Mouse (Mus musculus) embryonic facial prominence, embryonic 13.5 days (tissue): ENCODE data around the gene Acacb. TPM values are rescaled to one million over a fixed set of nuclear protein-coding genes. Genes with fewer than 3 reads are reported as not detected.
A peak's percentile ranks its signal among the peaks of the same experiment; 100 is the strongest.

Source experiments
- ATAC-seq: fragments of 200-750 bp; cut with Nextera tagmentation; 2 replicates; pipeline ENCODE4 v1.8.0; 2017; ENCODE audit warnings: low read depth; ENCODE audit not compliant: insufficient number of reproducible peaks, insufficient read depth, low FRiP score, low TSS enrichment
- H3K27ac ChIP-seq: fragments of 300-500 bp; sonication (generic); 2 replicates; pipeline ENCODE4 v1.5.1; 2015; ENCODE audit warnings: moderate library complexity, mild to moderate bottlenecking, inconsistent platforms
- H3K27me3 ChIP-seq: fragments of 300-500 bp; sonication (generic); 2 replicates; pipeline ENCODE4 v1.6.1; 2015; ENCODE audit warnings: mild to moderate bottlenecking, inconsistent platforms
- H3K36me3 ChIP-seq: fragments of 300-500 bp; sonication (generic); 2 replicates; pipeline ENCODE4 v1.6.1; 2015; ENCODE audit warnings: mild to moderate bottlenecking, inconsistent platforms
- H3K4me1 ChIP-seq: fragments of 300-500 bp; sonication (generic); 2 replicates; pipeline ENCODE4 v1.6.1; 2015; ENCODE audit warnings: inconsistent platforms
- H3K4me2 ChIP-seq: fragments of 300-500 bp; sonication (generic); 2 replicates; pipeline ENCODE4 v1.6.1; 2015; ENCODE audit warnings: moderate library complexity, mild to moderate bottlenecking, inconsistent platforms
- H3K4me3 ChIP-seq: fragments of 300-500 bp; sonication (generic); 2 replicates; pipeline ENCODE4 v1.5.1; 2015; ENCODE audit warnings: mild to moderate bottlenecking, inconsistent platforms
- H3K9ac ChIP-seq: fragments of 300-500 bp; sonication (generic); 2 replicates; pipeline ENCODE4 v1.6.1; 2015; ENCODE audit warnings: mild to moderate bottlenecking, inconsistent platforms
- H3K9me3 ChIP-seq: fragments of 300-500 bp; sonication (generic); 2 replicates; pipeline ENCODE4 v1.6.1; 2016; ENCODE audit warnings: inconsistent platforms
- WGBS: fragments of 180-500 bp; shearing (Covaris S2); methylation state at CpG from one replicate; pipeline ENCODE4 v1.1.7; 2015; ENCODE audit warnings: mixed read lengths; 5-methylcytosine and 5-hydroxymethylcytosine counted together
- polyA plus RNA-seq: library from polyadenylated mRNA; unstranded; fragments of >200 nt; fragmentation: Nextera tagmentation; extraction: Ambion mirVana; gene quantifications from 2 replicates; pipeline ENCODE4 v1.2.1, GENCODE M21; 2015

Acacb gene
- polyA plus RNA-seq, 1 experiment from 2014 or later = 2.7 TPM

DNA sequence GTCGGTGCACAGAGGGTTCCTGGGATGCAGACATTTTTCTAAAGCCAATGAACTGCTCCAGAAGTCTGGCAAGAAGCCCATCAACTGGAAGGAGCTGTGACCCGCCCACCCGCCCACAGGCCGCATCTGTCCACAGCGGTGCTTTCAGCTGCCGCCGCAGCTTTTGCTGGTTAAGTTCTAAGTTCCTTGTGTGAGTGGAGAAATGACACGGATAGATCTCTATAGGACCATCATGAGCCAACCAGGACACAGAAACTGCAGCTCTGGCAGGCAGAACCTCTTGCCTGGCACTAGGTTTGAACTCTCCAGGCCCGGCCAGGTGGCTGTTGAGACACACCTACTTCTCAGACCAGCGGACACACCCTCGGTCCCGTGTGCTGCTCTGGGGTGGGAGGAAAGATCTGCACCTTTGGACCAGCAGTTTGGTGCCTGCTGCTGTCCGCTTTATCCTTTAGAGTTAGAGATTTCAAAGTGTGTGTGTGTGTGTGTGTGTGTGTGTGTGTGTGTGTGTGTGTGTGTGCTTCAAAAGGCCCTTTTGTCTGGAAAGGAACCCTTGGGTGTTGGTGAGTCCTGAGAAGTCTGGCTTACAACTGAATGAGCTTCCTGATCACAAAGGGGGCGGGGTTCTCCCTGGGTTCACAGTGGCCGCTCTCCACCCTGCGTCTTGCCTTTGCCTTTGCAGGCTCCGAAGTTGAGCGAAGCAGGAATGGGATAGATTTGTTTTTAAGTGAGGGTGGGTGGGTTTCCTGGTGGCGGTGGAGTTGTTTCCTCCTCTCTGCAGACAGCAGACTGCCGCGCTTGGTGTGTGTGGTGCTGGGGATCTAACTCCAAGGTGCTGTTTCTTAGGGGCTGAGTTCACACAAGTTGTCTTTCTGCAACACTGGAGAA, 7.8 kb upstream of the Acacb start:
- Histone ChIP-seq H3K36me3 (peaks cover 43% of the 10 kb centered on the region), H3K27ac (peak overlapping the region; percentile 51), H3K9me3 (no peaks in the 10 kb centered on the region), H3K4me2 (no peak overlapping the region), H3K9ac (no peak overlapping the region), H3K4me3 (no peak overlapping the region), H3K4me1 (peaks cover 15% of the 10 kb centered on the region), H3K27me3 (no peaks in the 10 kb centered on the region)
- no peak for ATAC-seq
- 75% methylated on average over 21 of the region's 21 CpGs for WGBS

DNA sequence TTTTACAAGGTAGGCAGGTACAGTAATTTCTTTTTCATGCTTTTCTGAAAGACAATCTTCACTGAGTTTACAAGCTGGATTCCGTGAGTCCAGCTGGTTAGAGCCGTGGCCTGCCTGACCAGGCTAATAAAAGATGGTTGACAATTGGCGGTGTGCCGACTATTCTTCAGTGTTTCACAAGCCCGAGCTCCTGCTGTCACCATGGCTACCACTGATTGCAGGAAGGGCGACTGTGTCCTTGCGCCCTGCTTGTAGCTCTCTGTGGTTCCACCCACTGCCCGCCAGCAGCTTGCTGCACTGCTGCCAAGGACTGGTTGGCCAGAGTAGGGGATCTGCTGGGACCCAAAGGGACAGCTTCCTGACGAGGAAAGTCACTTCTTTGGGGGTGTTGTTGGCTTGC, 7.2 kb upstream of the Acacb start:
- WGBS = 68% methylated on average over 9 of the region's 9 CpGs
- Histone ChIP-seq H3K27me3 (no peaks in the 10 kb centered on the region), H3K4me3 (no peak overlapping the region), H3K4me1 (peaks cover 11% of the 10 kb centered on the region; the same call in 1 of the 2 replicates), H3K9ac (no peak overlapping the region), H3K9me3 (no peaks in the 10 kb centered on the region), H3K27ac (peak overlapping the region; percentile 51), H3K36me3 (peaks cover 41% of the 10 kb centered on the region), H3K4me2 (no peak overlapping the region)
- ATAC-seq = no peak

DNA sequence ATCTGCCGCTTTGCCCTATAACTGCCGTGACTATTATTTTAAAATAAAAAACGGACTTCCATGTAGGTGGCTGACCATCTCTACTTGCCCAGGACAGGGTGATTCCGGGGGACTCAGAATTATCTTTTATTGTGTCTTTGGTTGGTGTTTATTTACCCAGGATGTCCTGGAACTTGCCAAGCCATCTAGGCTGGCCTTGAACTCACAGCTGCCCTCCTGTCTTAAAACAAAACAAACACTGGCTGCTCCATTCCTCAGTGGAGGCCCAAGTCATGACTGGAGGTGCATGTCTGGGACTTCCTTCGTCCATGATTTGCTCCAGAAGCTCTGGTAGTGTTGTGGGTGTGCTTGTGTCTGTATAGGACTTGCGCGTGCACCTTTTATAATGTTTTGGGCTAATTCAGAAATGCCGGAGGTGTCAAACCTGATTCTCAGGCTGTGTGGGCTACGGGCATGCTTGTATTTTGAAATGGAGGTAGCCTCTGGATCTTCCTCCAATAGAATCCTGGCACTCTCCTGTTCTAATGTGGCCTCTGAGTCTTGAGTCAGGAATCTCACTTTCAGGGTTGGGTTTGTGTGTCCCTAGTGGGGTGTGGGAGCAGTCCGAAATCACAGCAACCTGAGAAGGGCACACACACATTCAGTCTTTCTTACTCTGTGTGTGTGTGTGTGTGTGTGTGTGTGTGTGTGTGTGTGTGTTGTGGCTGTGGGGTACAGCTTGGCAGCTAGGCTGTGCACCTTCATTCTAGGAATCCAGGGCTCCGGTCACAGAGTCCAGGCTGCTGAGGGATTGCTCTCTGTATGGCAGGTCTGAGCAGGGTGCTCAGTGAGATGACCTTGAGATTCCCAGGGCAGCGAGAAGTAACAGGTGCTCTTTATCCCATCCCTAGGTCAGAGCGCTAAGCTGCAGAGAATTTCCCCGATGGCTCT, 973 bp downstream of the Acacb start:
- H3K9ac ChIP-seq = no peak overlapping the region
- no peak for ATAC-seq
- 82% methylated on average over 14 of the region's 14 CpGs for WGBS
- H3K27ac ChIP-seq = no peak overlapping the region
- H3K27me3 ChIP-seq = no peaks in the 10 kb centered on the region
- no peak overlapping the region for H3K4me3 ChIP-seq
- peaks cover 3% of the 10 kb centered on the region; the same call in 1 of the 2 replicates for H3K9me3 ChIP-seq
- no peak overlapping the region for H3K4me2 ChIP-seq
- no peaks in the 10 kb centered on the region for H3K36me3 ChIP-seq
- peaks cover 9% of the 10 kb centered on the region for H3K4me1 ChIP-seq

DNA sequence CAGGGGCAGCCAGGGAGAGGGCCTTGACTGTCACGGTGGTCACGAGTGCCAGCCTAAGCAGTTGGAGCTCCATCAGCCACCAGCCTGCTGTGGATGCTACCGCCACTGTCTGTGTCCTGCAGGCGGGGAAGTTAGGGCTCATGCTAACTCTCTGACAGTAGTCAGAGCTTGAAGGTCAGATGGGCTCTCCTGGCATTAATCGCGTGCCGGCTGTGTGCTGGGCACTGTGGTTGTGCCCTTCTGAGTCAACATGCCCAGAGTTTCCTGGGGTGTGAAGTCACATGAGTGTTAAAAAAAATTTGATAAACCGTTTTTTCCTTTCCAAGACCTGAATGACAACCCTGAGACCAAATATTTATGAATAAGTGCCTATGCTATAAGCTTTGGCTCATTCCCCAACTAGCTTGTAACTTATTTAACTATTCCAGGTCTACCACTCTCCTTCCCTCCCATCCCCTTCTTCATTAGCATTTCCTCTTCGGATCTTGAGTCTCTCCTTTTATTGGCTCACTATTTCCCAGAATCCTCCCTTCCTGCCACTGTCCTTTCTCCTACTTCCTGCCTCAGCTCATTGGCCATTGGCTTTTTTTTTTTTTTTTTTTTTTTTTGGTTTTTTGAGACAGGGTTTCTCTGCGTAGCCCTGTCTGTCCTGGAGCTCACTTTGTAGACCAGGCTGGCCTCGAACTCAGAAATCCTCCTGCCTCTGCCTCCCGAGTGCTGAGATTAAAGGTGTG, 6.2 kb downstream of the Acacb start:
- H3K4me3 ChIP-seq = no peak overlapping the region
- H3K4me1 ChIP-seq = 0 out of 2 replicates have a peak, but pooled peaks cover 11% of the 10 kb centered on the region
- no peaks in the 10 kb centered on the region for H3K36me3 ChIP-seq
- H3K9me3 ChIP-seq = peaks cover 3% of the 10 kb centered on the region; the same call in 1 of the 2 replicates
- H3K4me2 ChIP-seq = no peak overlapping the region
- no peak overlapping the region for H3K9ac ChIP-seq
- ATAC-seq = no peak
- no peaks in the 10 kb centered on the region for H3K27me3 ChIP-seq
- no peak overlapping the region for H3K27ac ChIP-seq
- WGBS = 85% methylated on average over 12 of the region's 12 CpGs

DNA sequence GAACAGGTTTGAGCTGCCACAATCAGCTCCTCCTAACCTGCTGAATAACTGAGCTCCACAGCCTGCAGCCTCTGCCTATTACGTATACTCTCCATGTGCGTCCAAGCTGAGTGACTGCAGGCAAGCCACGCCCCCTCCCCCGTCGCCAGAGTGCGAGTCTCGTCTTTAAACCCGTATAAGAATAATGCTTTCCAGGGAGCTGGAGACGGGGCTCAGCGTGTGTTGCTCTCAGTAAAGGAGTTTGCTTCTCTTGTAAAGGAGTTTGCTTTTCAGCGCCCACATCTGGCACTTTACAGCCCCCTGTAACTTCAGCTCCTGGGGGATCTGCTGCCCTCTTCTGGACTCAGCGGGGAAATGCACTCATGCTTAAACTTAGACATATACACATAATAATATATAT, 7.2 kb downstream of the Acacb start:
- H3K4me2 ChIP-seq = peak overlapping the region; percentile 40
- H3K27me3 ChIP-seq = no peaks in the 10 kb centered on the region
- WGBS = 2% methylated on average over 12 of the region's 12 CpGs
- ATAC-seq = no peak
- no peaks in the 10 kb centered on the region for H3K36me3 ChIP-seq
- no peak overlapping the region for H3K9ac ChIP-seq
- H3K4me3 ChIP-seq = peak overlapping the region; percentile 23
- no peak overlapping the region for H3K27ac ChIP-seq
- H3K4me1 ChIP-seq = 0 out of 2 replicates have a peak, but pooled peaks cover 11% of the 10 kb centered on the region
- H3K9me3 ChIP-seq = peaks cover 3% of the 10 kb centered on the region; the same call in 1 of the 2 replicates

DNA sequence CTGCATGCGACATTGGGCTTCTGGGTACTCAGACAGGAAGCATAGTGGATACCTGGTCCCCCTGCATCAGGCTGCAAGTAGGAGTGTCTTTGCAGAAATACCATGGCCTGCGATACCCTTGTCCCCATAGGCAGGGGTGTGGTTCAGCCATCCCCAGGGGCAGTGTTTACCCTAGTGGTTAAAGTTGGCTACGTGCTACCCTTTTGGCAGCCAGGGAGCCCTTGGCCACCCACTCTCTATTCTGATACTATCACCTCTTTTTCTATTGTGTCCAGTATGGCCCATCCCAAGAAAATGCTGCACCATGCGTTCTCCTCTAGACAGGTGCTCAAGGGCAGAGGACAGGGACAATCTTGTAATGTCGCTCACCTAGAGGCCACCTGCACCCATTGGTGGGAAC, 8.4 kb downstream of the Acacb start:
- no peaks in the 10 kb centered on the region for H3K9me3 ChIP-seq
- 75% methylated on average over 5 of the region's 5 CpGs for WGBS
- no peaks in the 10 kb centered on the region for H3K27me3 ChIP-seq
- H3K4me1 ChIP-seq = 0 out of 2 replicates have a peak, but pooled peaks cover 11% of the 10 kb centered on the region
- no peaks in the 10 kb centered on the region for H3K36me3 ChIP-seq
- no peak overlapping the region for H3K9ac ChIP-seq
- H3K4me3 ChIP-seq = no peak overlapping the region
- H3K4me2 ChIP-seq = no peak overlapping the region
- H3K27ac ChIP-seq = no peak overlapping the region
- ATAC-seq = no peak

DNA sequence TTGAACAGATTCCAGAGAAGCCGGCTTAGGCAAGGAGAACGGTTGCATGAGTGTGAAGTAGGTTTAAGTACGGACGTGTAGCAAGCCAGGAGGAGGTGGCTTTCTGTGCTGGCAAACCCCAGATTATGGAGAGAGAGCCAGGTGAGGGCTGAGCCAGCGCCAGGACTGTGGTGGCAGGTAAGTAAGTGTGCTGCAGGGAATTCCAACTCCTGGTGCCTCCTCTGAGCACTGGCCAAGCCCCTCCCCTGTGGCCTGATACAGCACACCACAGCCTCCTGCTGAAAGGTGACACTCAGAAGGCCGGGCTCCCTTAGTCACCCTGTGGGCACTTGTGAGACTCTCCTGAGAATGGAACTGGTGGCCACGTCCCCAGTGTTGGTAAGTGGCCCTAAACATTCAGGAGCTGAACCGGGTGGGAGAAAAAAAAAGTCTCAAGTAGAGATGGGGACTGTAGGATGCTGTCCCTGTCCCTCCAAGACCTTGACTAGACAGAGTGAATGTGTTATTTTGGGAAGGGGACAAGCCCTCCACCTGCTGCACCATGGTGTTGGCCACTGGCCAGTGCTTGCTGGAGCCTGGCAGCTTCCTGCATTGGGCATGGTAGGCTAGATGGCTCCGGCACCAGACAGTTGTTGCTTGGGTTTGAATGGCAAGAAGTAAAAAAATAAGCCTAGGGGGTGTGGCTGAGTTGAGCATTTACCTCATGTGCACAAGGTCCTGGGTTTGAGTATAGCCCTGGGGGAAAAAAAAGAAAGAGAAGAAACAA, 9.0 kb downstream of the Acacb start:
- ATAC-seq = no peak
- 50% methylated on average over 9 of the region's 9 CpGs for WGBS
- Histone ChIP-seq H3K4me3 (no peak overlapping the region), H3K9me3 (no peaks in the 10 kb centered on the region), H3K4me1 (0 out of 2 replicates have a peak, but pooled peaks cover 11% of the 10 kb centered on the region), H3K27me3 (no peaks in the 10 kb centered on the region), H3K4me2 (no peak overlapping the region), H3K27ac (no peak overlapping the region), H3K9ac (no peak overlapping the region), H3K36me3 (no peaks in the 10 kb centered on the region)

DNA sequence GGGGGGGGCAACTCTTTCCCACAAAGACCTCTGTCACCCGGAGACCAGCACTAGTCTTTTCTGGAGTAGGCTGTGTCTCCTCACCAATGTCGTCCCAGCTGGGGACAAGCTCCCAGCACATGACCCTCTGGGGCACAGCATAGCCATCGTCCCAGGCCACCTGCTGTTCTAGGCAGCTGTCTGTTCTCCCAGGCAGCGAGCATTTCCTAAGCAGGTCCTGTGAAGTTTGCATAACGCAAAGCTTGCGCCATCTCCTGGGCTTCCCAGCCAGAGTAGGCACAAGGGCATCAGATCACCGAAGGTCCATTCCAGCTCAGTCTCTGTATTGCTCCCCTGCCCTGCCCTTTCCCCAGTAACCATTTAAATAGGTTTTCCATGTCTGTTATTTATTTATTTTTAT, 10.9 kb downstream of the Acacb start:
- Histone ChIP-seq H3K4me3 (no peak overlapping the region), H3K36me3 (no peaks in the 10 kb centered on the region)
- WGBS = 57% methylated on average over 7 of the region's 7 CpGs

DNA sequence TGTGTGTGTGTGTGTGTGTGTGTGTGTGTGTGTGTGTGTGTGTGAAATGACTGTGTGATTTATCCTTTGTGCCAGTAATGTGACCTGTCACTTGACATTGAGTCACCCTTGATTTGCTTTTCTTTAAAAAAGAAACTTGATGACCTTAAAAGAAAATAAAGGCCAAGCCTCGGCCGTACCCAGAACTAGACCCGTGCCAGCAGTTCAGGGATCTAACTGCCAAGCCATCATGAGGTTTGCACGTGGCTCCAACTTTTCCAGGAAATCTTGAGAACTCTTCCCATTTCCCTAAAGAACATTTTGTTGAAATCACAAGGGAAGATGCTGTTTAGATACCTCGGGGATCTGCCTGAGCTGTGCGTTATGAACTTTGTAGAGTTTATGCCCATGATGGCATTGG, 15.1 kb downstream of the Acacb start:
- ATAC-seq = no peak
- no peak overlapping the region for H3K4me3 ChIP-seq
- WGBS = 85% methylated on average over 6 of the region's 6 CpGs

More for the DNA sequence above, 10.9 kb downstream of the Acacb start:
- Histone ChIP-seq H3K9ac (no peak overlapping the region), H3K9me3 (no peaks in the 10 kb centered on the region), H3K4me1 (0 out of 2 replicates have a peak, but pooled peaks cover 11% of the 10 kb centered on the region), H3K27ac (no peak overlapping the region), H3K27me3 (no peaks in the 10 kb centered on the region), H3K4me2 (no peak overlapping the region)
- no peak for ATAC-seq

DNA sequence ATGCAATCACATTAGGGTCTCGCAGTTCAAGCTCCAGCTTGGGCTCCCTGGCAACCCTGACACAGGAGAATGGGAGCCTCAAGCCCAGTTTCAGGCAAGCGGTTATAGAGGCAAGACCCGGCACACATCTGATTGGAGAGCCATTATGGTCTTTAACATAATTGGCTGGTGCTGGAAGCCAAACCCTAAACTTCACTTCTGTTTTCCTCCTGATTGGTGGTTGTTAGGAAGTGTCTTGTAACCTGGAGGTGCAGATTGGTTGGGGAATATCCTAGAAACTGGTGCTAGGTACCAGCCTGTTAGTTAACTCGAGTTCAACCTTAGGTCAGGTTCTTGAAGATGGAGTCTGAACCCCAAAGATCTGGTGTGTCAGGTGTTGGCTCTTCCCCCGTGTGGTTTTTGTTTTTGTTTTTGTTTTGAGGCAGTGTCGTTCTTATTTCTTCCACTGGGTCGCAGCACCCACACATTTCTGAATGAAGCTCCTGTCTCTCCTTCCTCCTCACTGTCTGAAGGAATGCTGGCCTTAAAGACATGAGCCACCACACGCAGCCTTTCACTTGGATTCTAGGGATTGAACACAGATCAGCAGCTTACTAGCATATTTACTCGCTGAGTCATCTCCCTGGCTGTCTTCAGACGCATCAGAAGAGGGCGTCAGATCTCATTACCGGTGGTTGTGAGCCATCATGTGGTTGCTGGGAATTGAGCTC, 15.9 kb downstream of the Acacb start:
- Histone ChIP-seq H3K4me3 (no peak overlapping the region), H3K27me3 (no peaks in the 10 kb centered on the region), H3K4me1 (no peaks in the 10 kb centered on the region), H3K4me2 (no peak overlapping the region), H3K9me3 (no peaks in the 10 kb centered on the region), H3K27ac (no peak overlapping the region), H3K36me3 (no peaks in the 10 kb centered on the region), H3K9ac (no peak overlapping the region)
- ATAC-seq = no peak
- WGBS = 39% methylated on average over 12 of the region's 12 CpGs

More for the DNA sequence above, 15.1 kb downstream of the Acacb start:
- Histone ChIP-seq H3K27me3 (no peaks in the 10 kb centered on the region), H3K27ac (no peak overlapping the region), H3K9me3 (no peaks in the 10 kb centered on the region), H3K36me3 (no peaks in the 10 kb centered on the region), H3K4me1 (no peaks in the 10 kb centered on the region), H3K9ac (no peak overlapping the region), H3K4me2 (no peak overlapping the region)
